20 mouse cellular contexts compared by ENCODE assay signal in the genomic region with DNA sequence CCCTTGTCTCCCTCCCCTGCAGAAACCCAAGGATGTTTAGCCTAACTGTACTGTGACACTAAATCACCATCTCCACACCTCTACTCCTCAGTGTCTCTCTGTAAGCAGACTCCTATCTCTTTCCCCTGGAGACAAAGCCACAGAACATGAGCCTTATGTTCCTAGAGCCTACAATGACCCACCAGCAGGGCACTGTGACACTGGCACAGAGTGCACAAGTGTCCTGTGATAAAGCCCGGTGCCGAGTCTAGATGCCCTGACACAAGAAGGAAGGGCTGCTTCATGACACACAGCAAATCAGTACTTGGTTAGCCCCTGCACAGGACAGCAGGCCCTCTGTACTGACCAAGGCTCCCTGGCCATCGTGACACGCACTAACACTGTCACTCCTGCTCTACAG.
"Had no signal": no experiment of that assay in that cellular context is flagged by ENCODE, and none has a peak within 500 bp of the region (broad histone marks: within the 10 kb centered on the region; RNA-seq: fewer than 3 reads in every experiment).

No protein-coding gene starts in this region.

- H3K36me3 ChIP-seq: liver, embryonic 13.5 days; liver, embryonic 15.5 days; lung, embryonic 15.5 days; midbrain, embryonic 12.5 days; neural tube, embryonic 12.5 days; stomach, embryonic 15.5 days had no signal

- H3K27ac ChIP-seq: liver, embryonic 13.5 days; liver, embryonic 15.5 days; lung, embryonic 15.5 days; macrophage; midbrain, embryonic 12.5 days; neural tube, embryonic 12.5 days; stomach, embryonic 15.5 days; stomach, postnatal 0 days had no signal

- H3K9ac ChIP-seq: liver, embryonic 13.5 days; liver, embryonic 15.5 days; liver, postnatal 0 days; lung, embryonic 15.5 days; midbrain, embryonic 12.5 days; neural tube, embryonic 12.5 days; stomach, embryonic 15.5 days had no signal

- H3K4me3 ChIP-seq: liver, embryonic 13.5 days; liver, embryonic 15.5 days; lung, embryonic 15.5 days; megakaryocyte, embryonic 14.5 days; midbrain, embryonic 12.5 days; neural tube, embryonic 12.5 days; stomach, embryonic 15.5 days had no signal

- ATAC-seq: liver, postnatal 0 days; lung, postnatal 0 days; midbrain, embryonic 16.5 days had no signal

- H3K9me3 ChIP-seq: liver, embryonic 13.5 days; liver, embryonic 15.5 days; lung, embryonic 15.5 days; megakaryocyte, embryonic 14.5 days; midbrain, embryonic 12.5 days; neural tube, embryonic 12.5 days; stomach, embryonic 15.5 days had no signal

- DNase-seq: liver, embryonic 13.5 days; liver, postnatal 0 days; lung, adult 2 months; lung, postnatal 14 days; lung, postnatal 36 days; midbrain, embryonic 14.5 days; right cerebral cortex, postnatal 14 days; thymus, adult 2 months; thymus, postnatal 25 days; thymus, postnatal 4 days had no signal

- H3K27me3 ChIP-seq: lung, embryonic 15.5 days; neural tube, embryonic 12.5 days; stomach, embryonic 15.5 days had no signal

- H3K4me2 ChIP-seq: liver, embryonic 13.5 days; liver, embryonic 15.5 days; lung, embryonic 15.5 days; midbrain, embryonic 12.5 days; neural tube, embryonic 12.5 days; stomach, embryonic 15.5 days had no signal
